Mouse (Mus musculus) urinary bladder, adult 2 months (tissue): ENCODE data around the gene Pla2g15. TPM values are rescaled to one million over a fixed set of nuclear protein-coding genes. Genes with fewer than 3 reads are reported as not detected.

Source experiments
- DNase-seq: peaks from one replicate; pipeline ENCODE4 v3.0.0; 2022; ENCODE audit warnings: low spot score
- polyA plus RNA-seq: library from polyadenylated mRNA; depleted of rRNA; stranded (reverse); fragments of >200 nt; gene quantifications from 2 replicates; pipeline ENCODE4 v1.2.3, GENCODE M21; 2012; rRNA removed

The Pla2g15 gene
- polyA plus RNA-seq = 13.5 and 18.5 TPM in 2 replicates

- DNase-seq = peak; percentile 70
These were observed at the start of gene Pla2g15 for GRCm38 (mm10) chr8:106149801-106150652. Gene Pla2g15, plus strand, starts transcription at chr8:106150399.

- DNase-seq = no peak
These were observed 47.9 kb upstream of the Pla2g15 start for GRCm38 (mm10) chr8:106102321-106102720.

GRCm38 (mm10) chr8:106103888-106104287 is 46.3 kb upstream of the Pla2g15 start:
- DNase-seq = no peak

- no peak for DNase-seq
These were observed 44.0 kb upstream of the Pla2g15 start for GRCm38 (mm10) chr8:106106193-106106592.

- DNase-seq = peak; percentile 35
These were observed 42.1 kb upstream of the Pla2g15 start for GRCm38 (mm10) chr8:106108080-106108479.

GRCm38 (mm10) chr8:106108729-106109128 is 41.5 kb upstream of the Pla2g15 start:
- peak; percentile 45 for DNase-seq

GRCm38 (mm10) chr8:106112041-106112440 is 38.2 kb upstream of the Pla2g15 start:
- no peak for DNase-seq

- DNase-seq = no peak
These were observed 37.7 kb upstream of the Pla2g15 start for GRCm38 (mm10) chr8:106112514-106112913.

GRCm38 (mm10) chr8:106115897-106116296 is 34.3 kb upstream of the Pla2g15 start:
- DNase-seq = no peak

- DNase-seq = no peak
These were observed 26.8 kb upstream of the Pla2g15 start for GRCm38 (mm10) chr8:106123443-106123842.

- no peak for DNase-seq
These were observed 24.1 kb upstream of the Pla2g15 start for GRCm38 (mm10) chr8:106126055-106126454.

- DNase-seq = no peak
These were observed 23.1 kb upstream of the Pla2g15 start for GRCm38 (mm10) chr8:106127054-106127453.

- no peak for DNase-seq
These were observed 22.3 kb upstream of the Pla2g15 start for GRCm38 (mm10) chr8:106127882-106128410.

- no peak for DNase-seq
These were observed 20.8 kb upstream of the Pla2g15 start for GRCm38 (mm10) chr8:106129232-106129930.

GRCm38 (mm10) chr8:106129997-106130396 is 20.2 kb upstream of the Pla2g15 start:
- no peak for DNase-seq

- DNase-seq = no peak
These were observed 19.7 kb upstream of the Pla2g15 start for GRCm38 (mm10) chr8:106130505-106130904.

- DNase-seq = no peak
These were observed 19.2 kb upstream of the Pla2g15 start for GRCm38 (mm10) chr8:106131021-106131420.

GRCm38 (mm10) chr8:106131488-106132222 is 18.5 kb upstream of the Pla2g15 start:
- DNase-seq = no peak

- DNase-seq = no peak
These were observed 17.8 kb upstream of the Pla2g15 start for GRCm38 (mm10) chr8:106132356-106132755.

GRCm38 (mm10) chr8:106133526-106133925 is 16.7 kb upstream of the Pla2g15 start:
- DNase-seq = no peak

GRCm38 (mm10) chr8:106133946-106134345 is 16.3 kb upstream of the Pla2g15 start:
- DNase-seq = no peak
